Mouse (Mus musculus) hindbrain, embryonic 11.5 days (tissue): ENCODE measurements around the gene Zfp235. TPM values are rescaled to one million over a fixed set of nuclear protein-coding genes. Genes with fewer than 3 reads are reported as not detected.

Source experiments
- ATAC-seq: fragments of 200-750 bp; cut with Nextera tagmentation; 2 replicates; pipeline ENCODE4 v1.8.0; 2017; ENCODE audit warnings: mild to moderate bottlenecking, moderate TSS enrichment, moderate library complexity; ENCODE audit not compliant: low FRiP score
- DNase-seq: peaks from one replicate; pipeline ENCODE4 v3.0.0-alpha.2; 2015; ENCODE audit warnings: low spot score
- H3K27ac ChIP-seq: fragments of 300-500 bp; sonication (generic); 2 replicates; pipeline ENCODE4 v1.5.1; 2014; ENCODE audit warnings: mild to moderate bottlenecking, low read depth, low read length
- H3K27me3 ChIP-seq: fragments of 300-500 bp; sonication (generic); 2 replicates; pipeline ENCODE4 v1.6.1; 2014; ENCODE audit warnings: mild to moderate bottlenecking, low read length, moderate library complexity, mixed read lengths; ENCODE audit not compliant: control insufficient read depth, insufficient read depth
- H3K36me3 ChIP-seq: fragments of 300-500 bp; sonication (generic); 2 replicates; pipeline ENCODE4 v1.6.1; 2014; ENCODE audit warnings: mild to moderate bottlenecking, low read length, moderate library complexity, mixed read lengths; ENCODE audit not compliant: control insufficient read depth, insufficient read depth
- H3K4me1 ChIP-seq: fragments of 300-500 bp; sonication (generic); replicated peaks from 2 replicates; pipeline ENCODE4 v1.6.1; 2014; ENCODE audit warnings: low read length, mixed read lengths; ENCODE audit not compliant: control insufficient read depth, insufficient read depth
- H3K4me2 ChIP-seq: fragments of 300-500 bp; sonication (generic); replicated peaks from 2 replicates; pipeline ENCODE4 v1.6.1; 2014; ENCODE audit warnings: mild to moderate bottlenecking, low read depth, low read length
- H3K4me3 ChIP-seq: fragments of 300-500 bp; sonication (generic); 2 replicates; pipeline ENCODE4 v1.5.1; 2014; ENCODE audit warnings: low read depth, low read length
- H3K9ac ChIP-seq: fragments of 300-500 bp; sonication (generic); 2 replicates; pipeline ENCODE4 v1.6.1; 2014; ENCODE audit warnings: low read depth, low read length
- H3K9me3 ChIP-seq: fragments of 300-500 bp; sonication (generic); 2 replicates; pipeline ENCODE4 v1.6.1; 2016; ENCODE audit warnings: low read length; ENCODE audit not compliant: control insufficient read depth
- WGBS: fragments of 180-500 bp; shearing (Covaris S2); extraction: QIAGEN DNeasy Blood & Tissue Kit; methylation state at CpG from one replicate; pipeline ENCODE4 v1.1.7; 2014; 5-methylcytosine and 5-hydroxymethylcytosine counted together
- polyA plus RNA-seq: library from polyadenylated mRNA; unstranded; fragments of >200 nt; fragmentation: Nextera tagmentation; extraction: Ambion mirVana; gene quantifications from 2 replicates; pipeline ENCODE4 v1.2.1, GENCODE M21; 2014

Zfp235 gene
- polyA plus RNA-seq, 1 experiment from 2014 or later, result 18.1 TPM

DNA sequence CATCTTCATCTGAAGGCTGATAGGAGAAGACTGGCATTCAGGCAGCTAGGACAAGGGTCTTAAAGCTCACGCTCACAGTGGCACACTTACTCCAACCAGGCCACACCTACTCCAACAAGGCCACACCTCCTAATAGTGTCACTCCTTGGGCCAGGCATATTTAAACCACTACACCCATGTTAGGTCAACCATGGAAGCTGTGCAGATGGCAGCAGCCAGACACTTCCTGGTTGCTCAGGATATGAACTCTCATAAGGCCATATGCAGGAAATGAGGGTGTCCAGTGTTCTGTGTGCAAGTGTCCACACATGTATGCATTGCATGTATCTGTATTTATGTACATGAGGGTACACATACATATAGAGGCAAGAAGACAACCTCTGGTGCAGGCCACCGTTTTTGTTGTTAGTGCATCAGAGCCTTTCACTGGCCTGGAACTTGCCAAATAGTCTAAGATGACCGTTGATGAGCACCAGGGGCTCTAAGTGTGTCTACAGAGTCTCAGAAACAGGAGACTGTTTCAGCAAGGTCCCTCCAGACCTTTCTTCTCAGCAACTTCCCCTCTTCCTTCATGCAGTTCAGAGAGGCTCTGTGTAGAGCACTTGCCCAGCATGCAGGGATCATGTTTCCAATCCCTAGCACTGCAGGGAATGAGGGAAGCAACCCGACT lies 55.1 kb downstream of the Zfp235 start:
- H3K4me3 ChIP-seq, result no peak overlapping the region
- no peaks in the 10 kb centered on the region for H3K9me3 ChIP-seq
- no peaks in the 10 kb centered on the region for H3K4me1 ChIP-seq
- H3K4me2 ChIP-seq, result no peak overlapping the region
- H3K27ac ChIP-seq, result no peak overlapping the region
- ATAC-seq, result no peak
- DNase-seq, result no peak
- peaks cover 4% of the 10 kb centered on the region; the same call in 1 of the 2 replicates for H3K36me3 ChIP-seq
- 75% methylated on average over 4 of the region's 4 CpGs for WGBS
- H3K27me3 ChIP-seq, result no peaks in the 10 kb centered on the region
- no peak overlapping the region for H3K9ac ChIP-seq

DNA sequence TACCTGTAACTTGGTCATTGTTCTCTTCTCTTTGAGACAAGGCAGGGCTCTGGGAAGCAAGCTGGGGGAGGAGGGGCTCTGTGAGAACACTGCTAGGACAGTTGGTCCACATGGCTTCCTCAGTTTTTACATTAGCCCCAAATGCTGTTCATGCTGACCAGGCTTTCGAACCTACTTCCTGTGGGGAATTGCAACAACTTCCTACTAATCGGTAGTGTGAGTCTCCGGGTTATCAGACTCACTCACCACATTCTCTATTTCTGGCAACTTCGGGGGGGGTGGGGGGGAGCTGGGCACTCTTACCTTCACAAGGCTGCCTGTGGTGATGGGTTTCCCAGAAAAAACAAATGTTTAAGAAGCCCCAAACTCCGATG lies 55.6 kb downstream of the Zfp235 start:
- H3K9ac ChIP-seq, result no peak overlapping the region
- ATAC-seq, result no peak
- WGBS, result 76% methylated on average over 5 of the region's 5 CpGs

DNA sequence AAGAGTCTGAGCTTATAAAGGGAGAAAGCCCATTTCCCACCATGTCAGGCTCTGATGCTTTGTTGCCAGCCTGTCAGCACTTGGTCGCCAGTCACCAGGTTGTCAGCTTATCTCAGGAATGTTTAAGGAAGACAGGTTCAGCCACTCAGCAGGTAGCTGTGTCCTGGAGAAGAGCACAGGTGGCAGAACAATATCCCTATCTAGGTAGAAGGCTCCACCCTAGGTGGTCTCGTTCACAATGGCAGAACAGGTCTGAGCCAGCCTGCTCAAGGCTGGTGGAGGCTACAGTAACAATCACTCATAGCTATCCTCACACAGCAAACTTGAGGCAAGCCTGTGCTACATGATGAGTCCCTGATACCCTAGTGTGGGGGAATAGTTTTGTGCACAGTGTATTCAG lies 57.4 kb downstream of the Zfp235 start:
- Histone ChIP-seq H3K27ac (no peak overlapping the region), H3K4me1 (no peaks in the 10 kb centered on the region), H3K36me3 (peaks cover 6% of the 10 kb centered on the region; the same call in 1 of the 2 replicates), H3K9me3 (no peaks in the 10 kb centered on the region), H3K4me2 (no peak overlapping the region), H3K9ac (no peak overlapping the region), H3K27me3 (no peaks in the 10 kb centered on the region), H3K4me3 (no peak overlapping the region)
- WGBS, result 92% methylated on average over 2 of the region's 2 CpGs
- ATAC-seq (no peak), DNase-seq (no peak)

More for the DNA sequence above, 55.6 kb downstream of the Zfp235 start:
- Histone ChIP-seq H3K27ac (no peak overlapping the region), H3K27me3 (no peaks in the 10 kb centered on the region), H3K4me2 (no peak overlapping the region), H3K9me3 (no peaks in the 10 kb centered on the region), H3K36me3 (peaks cover 6% of the 10 kb centered on the region; the same call in 1 of the 2 replicates), H3K4me3 (no peak overlapping the region), H3K4me1 (no peaks in the 10 kb centered on the region)
- no peak for DNase-seq

Other genes starting within 250 kb of the Zfp235 start
- gene Vmn1r178, start 242.2 kb upstream of the Zfp235 start, polyA plus RNA-seq, result not detected in 2 replicates
- gene Vmn1r179, start 207.2 kb upstream of the Zfp235 start, polyA plus RNA-seq, result not detected in 2 replicates
- gene Vmn1r180, start 183.5 kb upstream of the Zfp235 start, polyA plus RNA-seq, result not detected in 2 replicates
- not detected in 2 replicates for gene Vmn1r181, start 159.6 kb upstream of the Zfp235 start, polyA plus RNA-seq
- not detected in 2 replicates for gene V1rd19, start 132.5 kb upstream of the Zfp235 start, polyA plus RNA-seq
- not detected in 2 replicates for gene Vmn1r183, start 80.9 kb upstream of the Zfp235 start, polyA plus RNA-seq
- 29.5 and 34.0 TPM in 2 replicates for gene Zfp180, start 52.2 kb upstream of the Zfp235 start, polyA plus RNA-seq
- gene Zfp112, start 21.9 kb upstream of the Zfp235 start, polyA plus RNA-seq, result 4.6 and 4.8 TPM in 2 replicates
- 4.5 and 7.8 TPM in 2 replicates for gene Zfp114, start 40.9 kb downstream of the Zfp235 start, polyA plus RNA-seq
- 9.5 and 11.0 TPM in 2 replicates for gene Zfp111, start 77.3 kb downstream of the Zfp235 start, polyA plus RNA-seq
- gene Zfp109, start 103.4 kb downstream of the Zfp235 start, polyA plus RNA-seq, result 4.9 and 6.1 TPM in 2 replicates
- gene Zfp108, start 120.6 kb downstream of the Zfp235 start, polyA plus RNA-seq, result 2.2 and 3.0 TPM in 2 replicates
- 7.2 and 9.6 TPM in 2 replicates for gene Zfp93, start 136.3 kb downstream of the Zfp235 start, polyA plus RNA-seq
- gene Zfp61, start 167.1 kb downstream of the Zfp235 start, polyA plus RNA-seq, result 32.1 and 40.0 TPM in 2 replicates
- 12.8 and 15.4 TPM in 2 replicates for gene Zfp94, start 182.5 kb downstream of the Zfp235 start, polyA plus RNA-seq
- not detected in 2 replicates for gene Tescl, start 199.8 kb downstream of the Zfp235 start, polyA plus RNA-seq
- not detected in 2 replicates for gene Lypd5, start 215.0 kb downstream of the Zfp235 start, polyA plus RNA-seq
- 2.4 and 3.5 TPM in 2 replicates for gene Kcnn4, start 236.1 kb downstream of the Zfp235 start, polyA plus RNA-seq